Mouse (Mus musculus): Measurements from ENCODE around the gene Hoxd11. TPM values are rescaled to one million over a fixed set of nuclear protein-coding genes. Genes with fewer than 3 reads are reported as not detected.

Hoxd11 gene
- total and polyA plus RNA-seq, 2 experiments from 2014 or later: 0.11 TPM; not detected in 1

- Histone ChIP-seq H3K27me3 (ENCODE audit: control insufficient read depth, insufficient read depth, low read length) (peaks cover 100% of the 10 kb centered on the region), H3K4me3 (ENCODE audit: low read depth, low read length) (no peak overlapping the region), H3K4me1 (ENCODE audit: control insufficient read depth, insufficient read depth) (no peaks in the 10 kb centered on the region), H3K4me2 (ENCODE audit: low read depth, low read length) (no peak overlapping the region), H3K9ac (replicated peaks; ENCODE audit: low read depth, low read length) (no peak overlapping the region), H3K36me3 (replicated peaks; ENCODE audit: control insufficient read depth, insufficient read depth, low read length) (no peaks in the 10 kb centered on the region), H3K9me3 (replicated peaks; ENCODE audit: control insufficient read depth, low read length) (no peaks in the 10 kb centered on the region), H3K27ac (ENCODE audit: low read depth) (no peak overlapping the region)
- no peak for TF ChIP-seq CTCF (IDR thresholded peaks at IDR 0.05; ENCODE audit: low read depth)
- no peak for TF ChIP-seq EP300 (IDR thresholded peaks at IDR 0.05; ENCODE audit: low read depth)
- no peak for ATAC-seq (ENCODE audit: insufficient read depth, low read depth)
- DNase-seq (ENCODE audit: low spot score): no peak
- 5% methylated on average over 34 of the region's 34 CpGs for WGBS
These were observed 17.3 kb downstream of the Hoxd11 start for GRCm38 (mm10) chr2:74696442-74697335.

GRCm38 (mm10) chr2:74697567-74698121, 18.3 kb downstream of the Hoxd11 start, which contains the start of gene Hoxd9:
Gene Hoxd9 (plus strand): TSS chr2:74697727.
- Histone ChIP-seq H3K27me3 (ENCODE audit: control insufficient read depth, insufficient read depth, low read length) (peaks cover 99% of the 10 kb centered on the region), H3K9me3 (replicated peaks; ENCODE audit: control insufficient read depth, low read length) (no peaks in the 10 kb centered on the region), H3K9ac (replicated peaks; ENCODE audit: low read depth, low read length) (no peak within 1 kb of the TSS), H3K4me1 (ENCODE audit: control insufficient read depth, insufficient read depth) (no peaks in the 10 kb centered on the region), H3K27ac (ENCODE audit: low read depth) (no peak within 1 kb of the TSS), H3K4me2 (ENCODE audit: low read depth, low read length) (peak within 1 kb of the TSS; percentile 55), H3K4me3 (ENCODE audit: low read depth, low read length) (peak within 1 kb of the TSS; percentile 37), H3K36me3 (replicated peaks; ENCODE audit: control insufficient read depth, insufficient read depth, low read length) (no peaks in the 10 kb centered on the region)
- DNase-seq (ENCODE audit: low spot score) (no peak), ATAC-seq (ENCODE audit: insufficient read depth, low read depth) (peak; percentile 55)
- TF ChIP-seq EP300 (IDR thresholded peaks at IDR 0.05; ENCODE audit: low read depth): no peak
- under 1% methylated on average over 43 of the region's 43 CpGs for WGBS

GRCm38 (mm10) chr2:74698201-74699052, 19.1 kb downstream of the Hoxd11 start:
- Histone ChIP-seq H3K4me1 (ENCODE audit: control insufficient read depth, insufficient read depth) (no peaks in the 10 kb centered on the region), H3K9me3 (replicated peaks; ENCODE audit: control insufficient read depth, low read length) (no peaks in the 10 kb centered on the region), H3K27ac (ENCODE audit: low read depth) (no peak overlapping the region), H3K9ac (replicated peaks; ENCODE audit: low read depth, low read length) (no peak overlapping the region), H3K27me3 (ENCODE audit: control insufficient read depth, insufficient read depth, low read length) (peaks cover 99% of the 10 kb centered on the region), H3K4me2 (ENCODE audit: low read depth, low read length) (peak overlapping the region; percentile 55), H3K4me3 (ENCODE audit: low read depth, low read length) (peak overlapping the region; percentile 37), H3K36me3 (replicated peaks; ENCODE audit: control insufficient read depth, insufficient read depth, low read length) (no peaks in the 10 kb centered on the region)
- TF ChIP-seq CTCF (IDR thresholded peaks at IDR 0.05; ENCODE audit: low read depth) (no peak), EP300 (IDR thresholded peaks at IDR 0.05; ENCODE audit: low read depth) (no peak)
- under 1% methylated on average over 77 of the region's 86 CpGs for WGBS
- ATAC-seq (ENCODE audit: insufficient read depth, low read depth) (peak; percentile 24; the same call in 1 of the 2 replicates), DNase-seq (ENCODE audit: low spot score) (no peak)

GRCm38 (mm10) chr2:74699053-74699430, 19.7 kb downstream of the Hoxd11 start:
- no peak for ATAC-seq (ENCODE audit: insufficient read depth, low read depth)
- peak overlapping the region; percentile 37; the same call in 1 of the 2 replicates for H3K4me3 ChIP-seq (ENCODE audit: low read depth, low read length)
- peaks cover 99% of the 10 kb centered on the region for H3K27me3 ChIP-seq (ENCODE audit: control insufficient read depth, insufficient read depth, low read length)
- no peak overlapping the region for H3K4me2 ChIP-seq (ENCODE audit: low read depth, low read length)
- no peaks in the 10 kb centered on the region for H3K36me3 ChIP-seq (replicated peaks; ENCODE audit: control insufficient read depth, insufficient read depth, low read length)
- no peaks in the 10 kb centered on the region for H3K4me1 ChIP-seq (ENCODE audit: control insufficient read depth, insufficient read depth)
- H3K9me3 ChIP-seq (replicated peaks; ENCODE audit: control insufficient read depth, low read length): no peaks in the 10 kb centered on the region
- TF ChIP-seq EP300 (IDR thresholded peaks at IDR 0.05; ENCODE audit: low read depth): no peak
- TF ChIP-seq CTCF (IDR thresholded peaks at IDR 0.05; ENCODE audit: low read depth): no peak
- WGBS: 2% methylated on average over 17 of the region's 17 CpGs
- H3K27ac ChIP-seq (ENCODE audit: low read depth): no peak overlapping the region
- no peak overlapping the region for H3K9ac ChIP-seq (replicated peaks; ENCODE audit: low read depth, low read length)
- DNase-seq (ENCODE audit: low spot score): no peak
